Mouse (Mus musculus) heart, adult 2 months (tissue): ENCODE data around the gene Fam216b. TPM values are rescaled to one million over a fixed set of nuclear protein-coding genes. Genes with fewer than 3 reads are reported as not detected.
A peak's percentile ranks its signal among the peaks of the same experiment; 100 is the strongest.

Source experiments
- DNase-seq, 2 experiments: peaks; one replicate each; pipeline ENCODE4 v3.0.0; 2021
- H3K27ac ChIP-seq: fragments of 200-600 bp; 2 replicates; pipeline ENCODE4 v1.8.1; 2022
- H3K27me3 ChIP-seq: fragments of 200-500 bp; 2 replicates; pipeline ENCODE4 v1.6.1; 2012; ENCODE audit warnings: mild to moderate bottlenecking, low read length, inconsistent platforms, mixed read lengths; ENCODE audit not compliant: control insufficient read depth, insufficient read depth
- H3K36me3 ChIP-seq: fragments of 200-500 bp; 2 replicates; pipeline ENCODE4 v1.6.1; 2012; ENCODE audit warnings: low read length, inconsistent platforms; ENCODE audit not compliant: control insufficient read depth, insufficient read depth
- H3K4me1 ChIP-seq: fragments of 200-500 bp; 2 replicates; pipeline ENCODE4 v1.6.1; 2011; ENCODE audit warnings: low read length; ENCODE audit not compliant: control insufficient read depth, insufficient read depth
- H3K4me3 ChIP-seq: fragments of 200-600 bp; 2 replicates; pipeline ENCODE4 v1.8.1; 2022
- H3K79me2 ChIP-seq: fragments of 200-500 bp; replicated peaks from 2 replicates; pipeline ENCODE4 v1.6.1; 2012; ENCODE audit warnings: mild to moderate bottlenecking, inconsistent platforms, low read length, moderate library complexity, mixed read lengths; ENCODE audit not compliant: control insufficient read depth, insufficient read depth
- H3K9ac ChIP-seq: fragments of 200-500 bp; 2 replicates; pipeline ENCODE4 v1.6.1; 2012; ENCODE audit warnings: low read depth, mild to moderate bottlenecking, control low read depth, inconsistent platforms, low read length, mixed read lengths
- CTCF ChIP-seq: fragments of 200-600 bp; IDR thresholded peaks from 2 replicates; pipeline ENCODE4 v1.8.1; 2022; ENCODE audit warnings: antibody characterized with exemption, mild to moderate bottlenecking, moderate library complexity
- EP300 ChIP-seq: fragments of 200-500 bp; IDR thresholded peaks from 2 replicates; pipeline ENCODE4 v1.6.1; 2011; ENCODE audit warnings: low read depth, low read length, control low read depth; ENCODE audit not compliant: insufficient read depth
- POLR2A ChIP-seq: fragments of 200-500 bp; IDR thresholded peaks from 2 replicates; pipeline ENCODE4 v1.6.1; 2011; ENCODE audit warnings: mild to moderate bottlenecking, low read depth, low read length, control low read depth; ENCODE audit not compliant: insufficient read depth
- WGBS: fragments of 180-500 bp; shearing (Covaris S2); methylation state at CpG from one replicate; pipeline ENCODE4 v1.1.7; 2018; 5-methylcytosine and 5-hydroxymethylcytosine counted together
- intact Hi-C: fragments of 180-260 bp; cut with DNase I; formaldehyde crosslinking; loops from one replicate; pipeline ENCODE4 v1.15.1; 2025
- polyA plus RNA-seq: library from polyadenylated mRNA; depleted of rRNA; stranded (reverse); fragments of >200 nt; gene quantifications from 2 replicates; pipeline ENCODE4 v1.2.3, GENCODE M21; 2012
- total RNA-seq, 2 experiments: library from RNA; stranded (reverse); gene quantifications; 2 replicates each; pipeline ENCODE4 v1.2.3; 2021

The Fam216b gene
- total and polyA plus RNA-seq, 3 experiments = 0.51 TPM; not detected in 2

DNA sequence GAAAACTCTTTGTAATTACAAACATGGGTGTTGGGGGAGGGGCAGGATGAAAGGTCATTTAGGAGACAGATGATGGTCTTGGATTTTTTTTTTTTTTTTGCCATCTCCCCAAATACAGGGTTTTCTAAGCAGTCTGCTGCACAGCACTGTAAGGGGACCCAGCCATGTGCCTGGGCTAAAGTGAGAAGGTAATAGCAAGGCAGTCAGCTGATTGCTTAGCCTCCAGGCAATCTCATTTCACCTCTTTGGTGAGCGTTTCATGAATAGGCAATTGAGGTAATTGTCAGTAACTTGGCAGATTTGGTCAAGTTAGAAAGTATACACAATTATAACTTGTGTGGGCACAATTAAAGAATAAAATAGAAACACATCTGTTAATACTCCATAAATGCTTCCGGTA, 28.5 kb upstream of the Fam216b start:
- no peak overlapping the region for H3K4me3 ChIP-seq
- no peaks in the 10 kb centered on the region for H3K36me3 ChIP-seq
- no peak overlapping the region for H3K9ac ChIP-seq
- no peaks in the 10 kb centered on the region for H3K27me3 ChIP-seq
- 83% methylated on average over 2 of the region's 2 CpGs for WGBS
- DNase-seq = no peak
- intact Hi-C loops = no loop called here
- no peaks in the 10 kb centered on the region; the same call in 1 of the 2 replicates for H3K4me1 ChIP-seq
- TF ChIP-seq CTCF (no peak), POLR2A (no peak), EP300 (no peak)
- no peaks in the 10 kb centered on the region for H3K79me2 ChIP-seq
- H3K27ac ChIP-seq = no peak overlapping the region

DNA sequence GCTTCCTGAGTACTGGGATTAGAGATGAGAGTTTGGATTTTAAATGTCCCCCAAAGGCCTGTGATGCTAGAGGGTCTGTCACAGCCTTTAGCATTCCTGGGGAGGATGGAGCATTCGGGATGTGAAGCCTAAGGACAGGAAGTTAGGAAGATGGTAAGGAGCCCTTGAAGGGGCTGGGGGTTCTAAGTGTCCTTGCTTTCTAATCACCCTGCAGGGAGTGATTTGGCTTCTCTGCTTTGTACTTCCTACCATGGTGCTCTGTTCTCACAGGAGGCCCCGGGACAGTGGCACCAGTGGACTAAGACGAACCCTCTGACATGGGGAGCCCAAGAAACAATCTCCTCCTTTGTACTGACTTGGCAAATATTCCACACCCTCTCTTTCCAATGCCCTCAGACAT, 23.7 kb upstream of the Fam216b start:
- H3K36me3 ChIP-seq = no peaks in the 10 kb centered on the region
- no peak overlapping the region for H3K9ac ChIP-seq
- no peak for TF ChIP-seq POLR2A
- TF ChIP-seq CTCF = no peak
- TF ChIP-seq EP300 = no peak
- no peak overlapping the region for H3K4me3 ChIP-seq
- no peak overlapping the region for H3K27ac ChIP-seq
- DNase-seq = no peak
- no peaks in the 10 kb centered on the region for H3K4me1 ChIP-seq
- H3K79me2 ChIP-seq = no peaks in the 10 kb centered on the region
- no peaks in the 10 kb centered on the region for H3K27me3 ChIP-seq
- intact Hi-C loops = no loop called here
- WGBS = 75% methylated on average over 3 of the region's 3 CpGs

DNA sequence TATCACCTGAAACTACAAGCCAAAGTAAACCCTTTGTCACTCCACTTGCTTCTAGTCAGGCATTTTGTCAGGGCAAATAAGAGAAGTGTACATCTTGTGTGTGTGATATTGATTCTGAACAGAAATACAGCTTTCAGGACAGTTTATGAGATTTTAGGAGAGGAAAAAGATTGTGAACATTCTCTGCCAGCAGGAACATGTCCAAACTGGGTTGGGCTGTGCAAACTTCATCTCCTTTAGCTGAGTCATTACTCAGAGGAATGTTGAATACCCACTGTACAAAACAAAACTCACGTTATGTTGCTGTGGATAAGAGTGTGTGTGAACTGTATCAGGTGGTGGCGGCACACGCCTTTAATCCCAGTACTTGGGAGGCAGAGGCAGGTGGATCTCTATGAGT, 22.1 kb upstream of the Fam216b start:
- no peak for DNase-seq
- TF ChIP-seq POLR2A = no peak
- TF ChIP-seq CTCF = no peak
- no peak for TF ChIP-seq EP300
- 78% methylated on average over 3 of the region's 3 CpGs for WGBS

DNA sequence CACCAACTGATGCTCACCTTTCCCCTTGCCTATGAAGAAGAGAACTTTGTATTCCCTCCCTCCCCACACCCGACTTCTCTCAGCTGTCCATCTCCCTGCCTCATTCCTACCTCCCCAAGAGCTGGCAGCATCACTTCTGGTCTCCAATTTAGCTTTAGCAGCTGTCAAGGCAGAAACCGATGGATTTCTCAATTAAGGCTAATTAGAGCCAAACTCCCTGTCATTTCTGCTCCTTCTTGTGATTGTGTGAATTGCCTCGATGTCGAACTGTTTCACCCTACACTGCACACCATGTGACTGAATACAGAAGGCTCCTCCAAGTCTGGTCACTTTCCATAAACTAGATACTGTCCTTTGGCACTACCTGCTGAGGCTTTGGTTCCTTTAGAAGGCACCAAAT, 20.6 kb upstream of the Fam216b start:
- DNase-seq = no peak
- Histone ChIP-seq H3K9ac (no peak overlapping the region), H3K27me3 (no peaks in the 10 kb centered on the region), H3K36me3 (no peaks in the 10 kb centered on the region), H3K4me3 (no peak overlapping the region), H3K27ac (no peak overlapping the region), H3K4me1 (no peaks in the 10 kb centered on the region), H3K79me2 (no peaks in the 10 kb centered on the region)
- WGBS = 73% methylated on average over 4 of the region's 4 CpGs
- intact Hi-C loops = no loop called here
- no peak for TF ChIP-seq EP300
- no peak for TF ChIP-seq POLR2A
- TF ChIP-seq CTCF = no peak

More for the DNA sequence above, 22.1 kb upstream of the Fam216b start:
- H3K27me3 ChIP-seq = no peaks in the 10 kb centered on the region
- H3K27ac ChIP-seq = no peak overlapping the region
- intact Hi-C loops = no loop called here
- no peak overlapping the region for H3K9ac ChIP-seq
- H3K4me1 ChIP-seq = no peaks in the 10 kb centered on the region
- no peaks in the 10 kb centered on the region for H3K36me3 ChIP-seq
- H3K4me3 ChIP-seq = no peak overlapping the region
- no peaks in the 10 kb centered on the region for H3K79me2 ChIP-seq

DNA sequence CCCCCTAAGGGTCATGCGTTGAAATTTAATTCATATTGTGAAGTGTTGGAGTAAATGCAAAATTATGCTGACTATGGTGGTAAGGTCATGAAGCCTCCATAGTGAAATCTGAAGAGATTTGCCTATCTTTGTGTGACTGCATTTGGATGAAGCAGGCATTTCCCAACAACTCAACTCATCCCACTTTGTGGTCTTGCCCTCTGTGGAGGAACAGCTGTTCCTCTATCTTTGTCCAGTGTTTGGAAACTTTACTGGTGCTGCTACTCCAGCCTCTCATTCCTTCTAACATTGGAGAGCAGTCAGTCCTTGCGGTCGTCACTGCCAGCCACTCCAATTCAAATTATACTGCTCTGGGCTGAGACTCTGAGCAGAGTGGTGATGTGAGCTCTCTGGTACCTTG, 19.6 kb upstream of the Fam216b start:
- no peak overlapping the region for H3K9ac ChIP-seq
- no peaks in the 10 kb centered on the region for H3K4me1 ChIP-seq
- H3K79me2 ChIP-seq = no peaks in the 10 kb centered on the region
- no peak for DNase-seq
- TF ChIP-seq POLR2A (no peak), CTCF (0 out of 2 replicates have a peak, but pooled peaks have one; percentile 18), EP300 (no peak)
- no peaks in the 10 kb centered on the region for H3K27me3 ChIP-seq
- no peak overlapping the region for H3K4me3 ChIP-seq
- no peak overlapping the region for H3K27ac ChIP-seq
- 73% methylated on average over 3 of the region's 3 CpGs for WGBS
- no peaks in the 10 kb centered on the region for H3K36me3 ChIP-seq
- intact Hi-C loops = no loop called here

DNA sequence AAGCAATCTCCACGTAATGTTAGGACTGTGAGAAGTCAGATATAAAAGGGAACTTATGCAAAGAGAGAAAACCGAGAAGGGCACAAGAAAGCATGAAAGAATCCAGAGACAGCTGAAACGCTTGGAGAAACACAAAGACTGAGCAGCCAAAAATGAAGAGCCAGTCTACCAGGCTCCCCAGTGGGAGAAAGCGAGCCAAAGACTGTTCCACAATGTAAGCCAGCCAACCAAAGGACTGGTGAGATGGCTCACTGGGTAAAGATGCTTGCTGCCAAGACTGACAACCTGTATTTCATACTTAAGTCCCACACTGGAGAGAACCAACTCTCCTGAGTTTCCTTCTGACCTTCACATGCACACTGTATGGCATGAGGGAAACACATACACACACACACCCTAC, 784 bp upstream of the Fam216b start:
- H3K79me2 ChIP-seq = no peaks in the 10 kb centered on the region
- H3K27me3 ChIP-seq = no peaks in the 10 kb centered on the region
- no peaks in the 10 kb centered on the region for H3K36me3 ChIP-seq
- no peak overlapping the region for H3K9ac ChIP-seq
- no peak overlapping the region for H3K27ac ChIP-seq
- intact Hi-C loops = no loop called here
- 75% methylated on average over 4 of the region's 4 CpGs for WGBS
- DNase-seq = no peak
- H3K4me3 ChIP-seq = no peak overlapping the region
- no peaks in the 10 kb centered on the region for H3K4me1 ChIP-seq
- TF ChIP-seq EP300 = no peak
- TF ChIP-seq CTCF = no peak
- TF ChIP-seq POLR2A = no peak
